Mouse (Mus musculus): Measurements from ENCODE around the gene Rpf2. TPM values are rescaled to one million over a fixed set of nuclear protein-coding genes. Genes with fewer than 3 reads are reported as not detected.

Gene Rpf2
- polyA plus RNA-seq, 1 experiment from 2014 or later, result 36.6 TPM

DNA sequence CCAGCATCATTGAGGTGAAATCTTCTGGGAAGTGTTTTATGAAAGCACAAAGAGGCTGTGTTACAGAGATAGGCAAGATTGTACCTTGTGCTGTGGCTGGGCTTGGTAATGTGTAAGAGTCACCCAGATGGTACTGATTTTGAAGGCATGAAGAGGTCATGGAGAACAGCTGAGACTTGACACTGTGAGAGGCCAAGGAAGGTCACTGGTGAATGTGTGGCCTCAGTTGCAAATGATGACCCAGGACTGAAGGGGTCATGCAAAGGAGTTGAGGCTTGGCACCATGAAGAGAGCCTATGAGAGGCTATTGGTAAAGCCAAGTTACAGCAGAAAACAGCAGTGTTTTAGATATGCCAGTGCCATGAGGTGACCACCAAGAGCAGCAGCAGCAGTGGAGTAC, 60.9 kb downstream of the Rpf2 start:
- Histone ChIP-seq H3K36me3 (ENCODE audit: control insufficient read depth, insufficient read depth) (no peaks in the 10 kb centered on the region), H3K4me1 (replicated peaks; ENCODE audit: control insufficient read depth, insufficient read depth, low read length) (no peaks in the 10 kb centered on the region), H3K4me2 (replicated peaks; ENCODE audit: low read depth) (no peak overlapping the region), H3K27ac (ENCODE audit: low read depth, low read length) (no peak overlapping the region), H3K9ac (ENCODE audit: low read depth, low read length) (no peak overlapping the region), H3K4me3 (ENCODE audit: low read depth, low read length) (no peak overlapping the region), H3K27me3 (replicated peaks; ENCODE audit: control insufficient read depth, insufficient read depth, low read length) (no peaks in the 10 kb centered on the region), H3K9me3 (ENCODE audit: control insufficient read depth) (no peaks in the 10 kb centered on the region)
- TF ChIP-seq CTCF (IDR thresholded peaks at IDR 0.05; ENCODE audit: low read depth), result no peak
- no peak for ATAC-seq

DNA sequence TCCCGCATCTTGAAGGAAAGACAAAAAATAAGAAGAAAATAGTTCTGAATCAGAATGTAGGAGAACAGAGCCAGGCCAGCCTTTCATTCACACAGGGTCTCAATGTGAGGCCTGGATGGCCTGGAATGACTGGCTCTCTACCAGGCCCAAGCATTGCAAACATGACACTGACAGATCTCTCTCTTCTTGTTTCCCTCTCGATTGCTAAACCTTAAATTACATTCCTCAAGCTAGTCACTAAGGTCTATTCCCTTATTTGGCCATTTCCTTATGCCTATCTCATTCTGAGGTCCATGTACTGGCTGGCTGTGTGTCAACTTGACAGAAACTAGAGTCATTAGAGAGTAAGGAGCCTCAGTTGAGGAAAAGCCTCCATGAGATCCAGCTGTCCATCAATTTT, 66.8 kb downstream of the Rpf2 start:
- H3K27me3 ChIP-seq (replicated peaks; ENCODE audit: control insufficient read depth, insufficient read depth, low read length), result no peaks in the 10 kb centered on the region
- no peak overlapping the region for H3K27ac ChIP-seq (ENCODE audit: low read depth, low read length)
- no peak overlapping the region for H3K9ac ChIP-seq (ENCODE audit: low read depth, low read length)
- ATAC-seq, result no peak
- no peak for TF ChIP-seq CTCF (IDR thresholded peaks at IDR 0.05; ENCODE audit: low read depth)
- 56% methylated on average over 2 of the region's 2 CpGs for WGBS
- H3K9me3 ChIP-seq (ENCODE audit: control insufficient read depth), result no peaks in the 10 kb centered on the region
- H3K4me1 ChIP-seq (replicated peaks; ENCODE audit: control insufficient read depth, insufficient read depth, low read length), result no peaks in the 10 kb centered on the region
- no peaks in the 10 kb centered on the region for H3K36me3 ChIP-seq (ENCODE audit: control insufficient read depth, insufficient read depth)
- no peak overlapping the region for H3K4me3 ChIP-seq (ENCODE audit: low read depth, low read length)
- no peak overlapping the region for H3K4me2 ChIP-seq (replicated peaks; ENCODE audit: low read depth)

DNA sequence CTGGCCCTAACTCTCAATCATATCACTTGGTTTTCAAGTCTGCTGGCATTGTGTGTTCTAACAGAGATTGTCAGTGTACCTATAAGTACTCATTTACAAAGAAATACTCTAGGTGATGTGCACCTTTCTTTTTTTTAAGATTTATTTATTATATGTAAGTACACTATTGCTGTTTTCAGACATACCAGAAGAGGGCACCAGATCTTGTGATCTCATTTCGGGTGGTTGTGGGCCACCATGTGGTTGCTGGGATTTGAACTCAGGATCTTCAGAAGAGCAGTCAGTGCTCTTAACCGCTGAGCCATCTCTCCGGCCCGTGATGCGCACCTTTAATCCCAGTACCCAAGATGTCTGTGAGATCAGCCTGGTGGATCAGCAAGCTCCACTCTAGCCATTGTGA, 67.7 kb downstream of the Rpf2 start:
- 96% methylated on average over 5 of the region's 5 CpGs for WGBS
- no peak overlapping the region for H3K4me2 ChIP-seq (replicated peaks; ENCODE audit: low read depth)
- no peak overlapping the region for H3K9ac ChIP-seq (ENCODE audit: low read depth, low read length)
- H3K27ac ChIP-seq (ENCODE audit: low read depth, low read length), result no peak overlapping the region
- no peaks in the 10 kb centered on the region for H3K4me1 ChIP-seq (replicated peaks; ENCODE audit: control insufficient read depth, insufficient read depth, low read length)
- no peak for ATAC-seq
- H3K36me3 ChIP-seq (ENCODE audit: control insufficient read depth, insufficient read depth), result no peaks in the 10 kb centered on the region
- no peaks in the 10 kb centered on the region for H3K9me3 ChIP-seq (ENCODE audit: control insufficient read depth)
- no peak overlapping the region for H3K4me3 ChIP-seq (ENCODE audit: low read depth, low read length)
- TF ChIP-seq CTCF (IDR thresholded peaks at IDR 0.05; ENCODE audit: low read depth), result peak; percentile 35; the same call in 1 of the 2 replicates
- H3K27me3 ChIP-seq (replicated peaks; ENCODE audit: control insufficient read depth, insufficient read depth, low read length), result no peaks in the 10 kb centered on the region

DNA sequence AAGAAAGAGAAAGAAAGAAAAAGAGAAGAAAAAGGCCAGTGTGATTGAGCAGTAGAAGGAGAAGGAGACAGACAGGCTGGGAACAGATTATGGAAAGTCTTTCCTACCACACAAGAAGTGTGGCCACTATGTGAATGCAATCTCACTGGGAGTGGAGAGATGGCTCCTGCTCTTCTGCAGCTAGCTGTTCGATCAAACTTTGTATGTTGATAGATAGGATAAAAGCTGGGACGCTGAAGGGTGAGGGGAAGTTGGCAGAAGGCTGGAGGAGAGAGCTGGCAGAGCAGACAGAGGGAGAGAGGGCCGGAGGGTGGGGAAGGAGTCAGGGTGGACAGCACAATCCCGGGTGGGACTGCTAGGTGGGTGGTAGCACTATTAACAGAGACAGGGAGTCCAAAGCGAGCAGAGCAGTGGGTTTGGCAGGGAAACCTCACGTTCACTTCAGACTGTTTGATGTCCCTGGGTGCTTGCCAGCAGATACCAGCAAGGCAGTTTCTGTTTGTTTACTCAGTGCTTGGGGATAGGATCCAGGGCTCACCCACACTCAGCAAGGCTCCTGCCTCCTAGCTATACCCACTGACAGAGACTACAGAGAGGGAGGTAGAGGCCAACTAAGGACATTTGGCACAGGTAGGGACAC, 69.4 kb downstream of the Rpf2 start:
- ATAC-seq, result peak; percentile 13; the same call in 1 of the 2 replicates
- H3K27ac ChIP-seq (ENCODE audit: low read depth, low read length), result no peak overlapping the region
- WGBS, result 24% methylated on average over 6 of the region's 6 CpGs

More for the DNA sequence above, 69.4 kb downstream of the Rpf2 start:
- Histone ChIP-seq H3K9me3 (ENCODE audit: control insufficient read depth) (no peaks in the 10 kb centered on the region), H3K4me3 (ENCODE audit: low read depth, low read length) (no peak overlapping the region), H3K36me3 (ENCODE audit: control insufficient read depth, insufficient read depth) (no peaks in the 10 kb centered on the region), H3K4me1 (replicated peaks; ENCODE audit: control insufficient read depth, insufficient read depth, low read length) (no peaks in the 10 kb centered on the region), H3K4me2 (replicated peaks; ENCODE audit: low read depth) (no peak overlapping the region; the same call in 1 of the 2 replicates), H3K9ac (ENCODE audit: low read depth, low read length) (no peak overlapping the region), H3K27me3 (replicated peaks; ENCODE audit: control insufficient read depth, insufficient read depth, low read length) (no peaks in the 10 kb centered on the region)
- TF ChIP-seq CTCF (IDR thresholded peaks at IDR 0.05; ENCODE audit: low read depth), result no peak

Other genes starting within 250 kb of the Rpf2 start
- gene Mfsd4b1, start 221.8 kb downstream of the Rpf2 start, polyA plus RNA-seq (2015; fragmentation: Nextera tagmentation; extraction: Ambion mirVana), result 8.4 TPM in 2 replicates
- 57.5 and 59.5 TPM in 2 replicates for gene Slc16a10, start 104.8 kb downstream of the Rpf2 start, polyA plus RNA-seq (2015; fragmentation: Nextera tagmentation; extraction: Ambion mirVana)
- gene Gtf3c6, start 11.1 kb upstream of the Rpf2 start, polyA plus RNA-seq (2015; fragmentation: Nextera tagmentation; extraction: Ambion mirVana), result 50.7 and 64.3 TPM in 2 replicates
- 24.0 and 25.3 TPM in 2 replicates for gene Amd1, start 55.1 kb upstream of the Rpf2 start, polyA plus RNA-seq (2015; fragmentation: Nextera tagmentation; extraction: Ambion mirVana)
- gene Cdk19, start 92.5 kb upstream of the Rpf2 start, polyA plus RNA-seq (2015; fragmentation: Nextera tagmentation; extraction: Ambion mirVana), result 3.0 and 3.2 TPM in 2 replicates